Mouse (Mus musculus) lung, embryonic 14.5 days (tissue): ENCODE results near the gene Pla2g16. TPM values are rescaled to one million over a fixed set of nuclear protein-coding genes. Genes with fewer than 3 reads are reported as not detected.

Experiments used
- ATAC-seq: fragments of 200-750 bp; cut with Nextera tagmentation; 2 replicates; pipeline ENCODE4 v1.8.0; 2017; ENCODE audit warnings: mild to moderate bottlenecking, moderate TSS enrichment, moderate library complexity; ENCODE audit not compliant: insufficient read depth
- DNase-seq: peaks from one replicate; pipeline ENCODE4 v3.0.0-alpha.2; 2015
- H3K27ac ChIP-seq: fragments of 300-500 bp; sonication (generic); 2 replicates; pipeline ENCODE4 v1.5.1; 2014; ENCODE audit warnings: low read depth, mild to moderate bottlenecking, moderate library complexity
- H3K27me3 ChIP-seq: fragments of 300-500 bp; sonication (generic); 2 replicates; pipeline ENCODE4 v1.6.1; 2014; ENCODE audit warnings: low read length, control low read depth; ENCODE audit not compliant: insufficient read depth
- H3K36me3 ChIP-seq: fragments of 300-500 bp; sonication (generic); 2 replicates; pipeline ENCODE4 v1.6.1; 2014; ENCODE audit warnings: control low read depth; ENCODE audit not compliant: insufficient read depth
- H3K4me1 ChIP-seq: fragments of 300-500 bp; sonication (generic); 2 replicates; pipeline ENCODE4 v1.6.1; 2014; ENCODE audit warnings: antibody characterized with exemption, control low read depth; ENCODE audit not compliant: insufficient read depth
- H3K4me2 ChIP-seq: fragments of 300-500 bp; sonication (generic); 2 replicates; pipeline ENCODE4 v1.6.1; 2014; ENCODE audit warnings: mild to moderate bottlenecking
- H3K4me3 ChIP-seq: fragments of 300-500 bp; sonication (generic); 2 replicates; pipeline ENCODE4 v1.5.1; 2014; ENCODE audit warnings: low read depth, low read length
- H3K9ac ChIP-seq: fragments of 300-500 bp; sonication (generic); 2 replicates; pipeline ENCODE4 v1.6.1; 2014
- H3K9me3 ChIP-seq: fragments of 300-500 bp; sonication (generic); 2 replicates; pipeline ENCODE4 v1.6.1; 2016; ENCODE audit warnings: low read depth, low read length, control low read depth
- CTCF ChIP-seq: IDR thresholded peaks from 2 replicates; pipeline ENCODE4 v1.5.1; 2016; ENCODE audit warnings: antibody characterized with exemption, low read depth
- WGBS: fragments of 180-500 bp; shearing (Covaris S2); extraction: QIAGEN DNeasy Blood & Tissue Kit; methylation state at CpG from one replicate; pipeline ENCODE4 v1.1.7; 2014; 5-methylcytosine and 5-hydroxymethylcytosine counted together
- polyA plus RNA-seq: library from polyadenylated mRNA; unstranded; fragments of >200 nt; fragmentation: Nextera tagmentation; extraction: Ambion mirVana; gene quantifications from 2 replicates; pipeline ENCODE4 v1.2.1, GENCODE M21; 2014

Pla2g16 gene
- polyA plus RNA-seq, 1 experiment from 2014 or later: 10.4 TPM

GRCm38 (mm10) chr19:7611942-7612757 is 54.9 kb downstream of the Pla2g16 start, which contains the start of gene Hrasls5:
TSS of gene Hrasls5 (plus strand) at chr19:7612541.
- Histone ChIP-seq H3K9ac (peak within 1 kb of the TSS; percentile 48), H3K27me3 (0 out of 2 replicates have a peak, but pooled peaks cover 4% of the 10 kb centered on the region), H3K4me1 (peaks cover 9% of the 10 kb centered on the region; the same call in 1 of the 2 replicates), H3K9me3 (no peaks in the 10 kb centered on the region), H3K4me2 (peak within 1 kb of the TSS; percentile 93), H3K27ac (no peak within 1 kb of the TSS), H3K4me3 (peak within 1 kb of the TSS; percentile 42), H3K36me3 (no peaks in the 10 kb centered on the region)
- ATAC-seq (peak; percentile 57), DNase-seq (peak; percentile 60)
- TF ChIP-seq CTCF: peak; percentile 31
- WGBS: 2% methylated on average over 54 of the region's 54 CpGs

- Histone ChIP-seq H3K9ac (no peak overlapping the region), H3K27ac (no peak overlapping the region), H3K27me3 (0 out of 2 replicates have a peak, but pooled peaks cover 4% of the 10 kb centered on the region), H3K9me3 (no peaks in the 10 kb centered on the region), H3K36me3 (no peaks in the 10 kb centered on the region), H3K4me1 (0 out of 2 replicates have a peak, but pooled peaks cover 3% of the 10 kb centered on the region), H3K4me3 (no peak overlapping the region), H3K4me2 (no peak overlapping the region)
- TF ChIP-seq CTCF: no peak
- ATAC-seq (no peak), DNase-seq (no peak)
- 84% methylated on average over 7 of the region's 7 CpGs for WGBS
Observed at GRCm38 (mm10) chr19:7613151-7613550, 55.9 kb downstream of the Pla2g16 start.

- H3K36me3 ChIP-seq: no peaks in the 10 kb centered on the region
- no peak for TF ChIP-seq CTCF
- peak; percentile 71 for DNase-seq
- no peak overlapping the region for H3K4me3 ChIP-seq
- H3K4me2 ChIP-seq: no peak overlapping the region
- no peak overlapping the region for H3K9ac ChIP-seq
- no peaks in the 10 kb centered on the region for H3K9me3 ChIP-seq
- no peak for ATAC-seq
- H3K4me1 ChIP-seq: 0 out of 2 replicates have a peak, but pooled peaks cover 3% of the 10 kb centered on the region
- whole genome bisulfite sequencing: 68% methylated on average over 5 of the region's 5 CpGs
- no peak overlapping the region for H3K27ac ChIP-seq
- 0 out of 2 replicates have a peak, but pooled peaks cover 4% of the 10 kb centered on the region for H3K27me3 ChIP-seq
Observed at GRCm38 (mm10) chr19:7616231-7616930, 59.1 kb downstream of the Pla2g16 start.

DNA sequence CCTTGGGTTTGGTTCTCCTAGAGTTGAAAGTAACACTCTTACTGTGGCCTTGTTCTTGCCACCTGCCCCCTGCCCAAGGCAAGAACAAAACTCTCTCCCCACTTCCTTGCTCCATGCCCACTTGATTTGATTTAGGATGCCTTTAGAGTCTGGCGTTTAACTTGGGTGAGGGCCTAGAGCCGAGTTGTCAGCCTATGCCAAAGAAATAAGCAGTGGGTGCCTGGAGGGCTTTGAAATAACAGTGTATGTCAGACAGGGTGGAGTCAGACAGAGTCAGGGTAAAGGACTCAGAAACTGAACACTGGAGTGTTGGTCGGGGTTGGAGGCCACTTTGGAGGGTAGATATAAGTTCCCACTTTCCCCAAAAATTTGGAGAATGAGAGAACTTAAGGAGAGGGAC is 59.8 kb downstream of the Pla2g16 start:
- no peaks in the 10 kb centered on the region for H3K36me3 ChIP-seq
- DNase-seq (no peak), ATAC-seq (0 out of 2 replicates have a peak, but pooled peaks have one; percentile 19)
- H3K9ac ChIP-seq: no peak overlapping the region
- H3K4me3 ChIP-seq: no peak overlapping the region
- H3K9me3 ChIP-seq: no peaks in the 10 kb centered on the region
- 50% methylated on average over 3 of the region's 3 CpGs for WGBS
- no peak overlapping the region for H3K4me2 ChIP-seq
- H3K27me3 ChIP-seq: 0 out of 2 replicates have a peak, but pooled peaks cover 4% of the 10 kb centered on the region
- 0 out of 2 replicates have a peak, but pooled peaks cover 3% of the 10 kb centered on the region for H3K4me1 ChIP-seq
- TF ChIP-seq CTCF: no peak
- no peak overlapping the region for H3K27ac ChIP-seq

- ATAC-seq: peak; percentile 46; the same call in 1 of the 2 replicates
- no peaks in the 10 kb centered on the region for H3K27me3 ChIP-seq
- H3K9me3 ChIP-seq: no peaks in the 10 kb centered on the region
- H3K27ac ChIP-seq: no peak overlapping the region
- DNase-seq: peak; percentile 94
- H3K4me3 ChIP-seq: no peak overlapping the region
- TF ChIP-seq CTCF: peak; percentile 85
- no peak overlapping the region for H3K9ac ChIP-seq
- peak overlapping the region; percentile 10; the same call in 1 of the 2 replicates for H3K4me2 ChIP-seq
- WGBS: 31% methylated on average over 7 of the region's 7 CpGs
- no peaks in the 10 kb centered on the region for H3K4me1 ChIP-seq
- no peaks in the 10 kb centered on the region for H3K36me3 ChIP-seq
Observed at GRCm38 (mm10) chr19:7617696-7618095, 60.4 kb downstream of the Pla2g16 start.

DNA sequence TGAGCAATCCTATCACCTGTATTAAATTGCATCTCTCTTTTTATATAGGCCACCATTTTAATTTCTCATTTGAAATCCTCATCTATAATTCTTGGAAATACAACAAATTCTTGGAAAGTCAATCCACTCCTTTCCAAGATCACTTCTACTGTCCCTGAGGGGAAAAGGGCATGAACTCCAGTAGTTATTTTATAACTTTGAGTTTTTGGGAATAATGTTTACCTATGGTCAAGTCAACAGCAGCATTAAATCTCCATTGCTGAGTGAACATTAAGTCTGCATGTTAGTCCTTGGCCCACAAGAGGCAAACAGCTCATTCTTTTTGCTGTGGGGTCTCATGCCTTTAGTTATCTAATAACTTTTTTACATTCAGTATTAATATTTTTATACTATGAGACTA is 75.8 kb downstream of the Pla2g16 start:
- H3K9me3 ChIP-seq: no peaks in the 10 kb centered on the region
- H3K27ac ChIP-seq: no peak overlapping the region
- no peaks in the 10 kb centered on the region for H3K27me3 ChIP-seq
- no peaks in the 10 kb centered on the region for H3K4me1 ChIP-seq
- no peak for TF ChIP-seq CTCF
- DNase-seq: no peak
- H3K9ac ChIP-seq: no peak overlapping the region
- no peak overlapping the region for H3K4me3 ChIP-seq
- H3K36me3 ChIP-seq: no peaks in the 10 kb centered on the region
- no peak for ATAC-seq
- H3K4me2 ChIP-seq: no peak overlapping the region

DNA sequence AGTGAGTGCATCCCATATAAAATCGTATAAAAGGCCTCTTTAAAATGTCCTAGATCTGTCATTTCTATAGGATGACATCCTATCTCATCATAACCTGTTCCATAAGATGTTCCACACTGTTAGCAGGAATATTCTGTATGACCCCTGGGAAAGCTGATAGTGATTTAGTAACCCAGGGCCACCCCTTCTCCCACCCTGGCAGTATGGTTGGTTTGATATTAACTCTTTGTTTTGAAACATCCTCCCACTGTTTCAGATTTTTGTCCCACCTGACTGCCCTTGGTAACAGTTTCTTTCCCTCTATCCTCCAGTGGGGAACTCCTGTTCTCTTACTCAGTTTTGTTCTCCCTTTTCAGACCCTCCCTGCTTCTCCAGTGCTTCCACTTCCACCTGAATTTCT is 76.5 kb downstream of the Pla2g16 start:
- H3K4me3 ChIP-seq: no peak overlapping the region
- no peaks in the 10 kb centered on the region for H3K4me1 ChIP-seq
- 65% methylated on average over 1 of the region's 1 CpGs for WGBS
- DNase-seq (no peak), ATAC-seq (no peak)
- no peak overlapping the region for H3K4me2 ChIP-seq
- H3K9me3 ChIP-seq: no peaks in the 10 kb centered on the region
- no peak overlapping the region for H3K9ac ChIP-seq
- H3K27me3 ChIP-seq: no peaks in the 10 kb centered on the region
- H3K36me3 ChIP-seq: no peaks in the 10 kb centered on the region
- H3K27ac ChIP-seq: no peak overlapping the region
- TF ChIP-seq CTCF: no peak

Other genes with a start within 250 kb of the Pla2g16 start
- 49.2 and 57.8 TPM in 2 replicates for gene Mark2, start 215.6 kb upstream of the Pla2g16 start, polyA plus RNA-seq
- 18.6 and 26.8 TPM in 2 replicates for gene Spindoc, start 174.5 kb upstream of the Pla2g16 start, polyA plus RNA-seq
- gene 2700081O15Rik, start 139.8 kb upstream of the Pla2g16 start, polyA plus RNA-seq: 8.6 and 9.5 TPM in 2 replicates
- 107 and 112 TPM in 2 replicates for gene Rtn3, start 74.2 kb upstream of the Pla2g16 start, polyA plus RNA-seq
- 20.8 and 25.0 TPM in 2 replicates for gene Atl3, start 63.4 kb upstream of the Pla2g16 start, polyA plus RNA-seq
- 1.5 TPM in 2 replicates for gene Lgals12, start 49.7 kb downstream of the Pla2g16 start, polyA plus RNA-seq
- not detected in 2 replicates for gene Hrasls5, start 55.1 kb downstream of the Pla2g16 start, polyA plus RNA-seq
- 0.21 TPM in 1 of 2 replicates, not detected in the other for gene Slc22a19, start 153.9 kb downstream of the Pla2g16 start, polyA plus RNA-seq
- not detected in 2 replicates for gene Slc22a26, start 245.2 kb downstream of the Pla2g16 start, polyA plus RNA-seq